Mouse (Mus musculus) kidney, adult 18-20 months (tissue): ENCODE data around the gene Elovl6.

Source experiments
- DNase-seq: peaks from one replicate; pipeline ENCODE4 v3.0.0; 2021

Gene Elovl6

DNA sequence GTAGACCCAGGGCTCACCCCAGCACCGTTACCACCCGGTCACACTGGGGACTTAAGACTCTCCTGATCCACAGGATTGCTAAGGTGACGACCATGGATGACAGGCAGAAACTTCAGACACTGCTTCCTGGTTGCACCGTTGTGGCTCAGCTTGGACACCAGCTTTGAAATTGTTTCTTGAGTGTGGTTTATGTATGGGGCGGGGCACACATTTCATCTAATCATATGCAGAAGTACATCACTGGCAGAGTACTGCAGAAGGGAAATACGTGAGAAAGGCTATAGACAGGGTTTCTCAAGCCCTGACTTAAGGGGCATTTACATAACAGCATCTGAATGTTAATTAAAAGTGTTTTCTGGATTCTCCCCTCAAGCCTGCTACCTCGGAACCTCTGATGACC is 81.6 kb downstream of the Elovl6 start:
- DNase-seq = no peak

DNA sequence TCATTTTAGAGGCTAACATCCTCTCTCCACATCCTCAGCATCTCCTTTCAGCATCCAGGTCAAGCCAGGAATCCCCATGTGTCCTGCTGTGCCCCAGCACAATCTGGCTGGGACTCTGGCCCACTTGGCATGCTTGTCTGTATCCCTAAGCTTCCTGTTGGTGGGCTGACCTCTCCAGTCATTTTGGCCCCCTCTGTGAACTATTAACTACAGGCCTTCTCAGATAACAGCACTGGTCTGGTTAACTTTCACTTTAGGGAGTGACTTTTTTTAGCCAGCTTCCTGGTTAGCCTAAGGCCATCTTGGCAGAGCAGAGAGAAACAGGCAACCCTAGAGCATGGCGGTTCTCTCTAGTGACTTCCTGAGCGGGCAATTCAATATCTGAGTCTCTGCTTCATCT is 82.1 kb downstream of the Elovl6 start:
- DNase-seq = peak; percentile 10

GRCm38 (mm10) chr3:129617450-129617849 is 85.3 kb downstream of the Elovl6 start:
- no peak for DNase-seq

DNA sequence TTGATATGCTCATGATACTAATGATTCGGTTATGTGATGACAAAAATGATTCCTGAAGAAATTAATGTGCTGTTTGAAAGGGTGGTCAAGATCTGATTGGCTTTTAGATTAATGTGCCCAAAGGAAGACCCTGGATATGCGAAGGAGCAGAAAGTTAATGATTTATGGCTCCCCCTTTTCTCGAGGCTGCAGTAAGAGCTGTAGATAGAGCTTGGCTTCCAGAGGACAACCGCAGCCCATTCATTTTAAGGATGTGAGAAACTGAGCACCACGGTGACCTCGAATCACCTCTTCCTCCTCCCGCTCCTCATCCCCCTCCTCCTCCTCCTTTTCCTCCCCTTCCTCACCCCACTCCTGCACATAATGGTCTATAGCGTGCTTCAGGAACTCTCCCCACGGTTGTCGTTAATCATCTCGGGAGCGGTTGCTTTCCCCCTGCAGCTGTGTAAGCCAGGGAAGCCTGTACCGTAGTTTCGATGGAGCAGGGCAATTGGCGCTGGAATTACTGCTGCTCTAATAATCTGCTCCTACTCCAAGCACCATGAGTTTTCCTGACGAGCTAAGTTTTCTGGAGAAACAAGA is 87.1 kb downstream of the Elovl6 start:
- DNase-seq = no peak

GRCm38 (mm10) chr3:129620802-129621201 is 88.6 kb downstream of the Elovl6 start:
- DNase-seq = no peak

DNA sequence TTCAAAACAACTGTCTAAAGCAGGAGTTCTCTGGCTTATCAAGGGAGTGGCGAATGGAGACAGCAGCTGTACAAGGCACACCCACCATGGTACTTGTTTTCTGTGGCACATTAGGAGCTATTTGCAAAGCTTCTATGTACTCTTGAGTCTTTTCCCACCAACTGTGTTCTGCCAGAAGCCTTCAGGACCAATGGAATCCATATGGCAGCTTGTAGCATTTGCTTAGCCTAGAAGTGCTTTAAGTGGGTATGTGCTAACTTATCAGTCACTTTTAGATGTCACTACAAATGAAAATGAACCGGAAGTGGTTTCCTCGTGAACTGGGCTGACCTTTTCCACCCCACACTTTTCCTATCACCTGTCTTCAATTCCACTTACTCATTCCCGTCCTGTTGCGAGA is 89.1 kb downstream of the Elovl6 start:
- no peak for DNase-seq

- peak; percentile 33 for DNase-seq
Observed at GRCm38 (mm10) chr3:129622120-129622519, 90.0 kb downstream of the Elovl6 start.

GRCm38 (mm10) chr3:129622705-129623104 is 90.5 kb downstream of the Elovl6 start:
- no peak for DNase-seq

DNA sequence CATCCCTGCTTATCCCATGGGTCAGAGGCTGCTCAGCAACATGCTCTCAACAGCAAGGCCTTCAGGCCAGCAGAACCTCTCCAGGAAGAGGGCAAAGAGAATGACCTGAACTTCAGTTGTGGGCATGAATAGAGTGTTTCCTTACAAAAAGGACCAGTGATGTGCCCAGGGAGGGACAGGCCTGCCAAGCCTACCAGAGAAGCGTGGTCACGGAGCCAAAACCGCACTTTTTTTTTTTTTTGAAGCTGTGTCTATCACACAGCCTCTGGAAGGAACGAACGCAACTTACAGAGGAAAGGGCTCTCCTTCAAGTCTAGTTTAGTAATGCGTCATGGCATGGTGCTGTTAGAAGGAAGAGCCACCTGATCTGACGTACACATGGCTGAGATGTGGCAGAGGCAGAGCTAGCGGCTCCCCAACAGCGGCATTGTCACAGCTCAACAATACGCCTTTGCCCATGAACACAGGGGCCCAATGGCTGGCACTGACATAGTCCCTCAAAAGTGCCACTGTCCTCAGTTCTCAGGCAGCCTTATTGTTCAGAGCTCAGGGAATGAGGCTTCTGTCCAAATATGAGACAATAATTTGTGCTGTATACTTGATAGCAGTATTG is 92.1 kb downstream of the Elovl6 start:
- no peak for DNase-seq

- no peak for DNase-seq
Observed at GRCm38 (mm10) chr3:129627281-129627680, 95.1 kb downstream of the Elovl6 start.

- no peak for DNase-seq
Observed at GRCm38 (mm10) chr3:129631018-129631417, 98.9 kb downstream of the Elovl6 start.

DNA sequence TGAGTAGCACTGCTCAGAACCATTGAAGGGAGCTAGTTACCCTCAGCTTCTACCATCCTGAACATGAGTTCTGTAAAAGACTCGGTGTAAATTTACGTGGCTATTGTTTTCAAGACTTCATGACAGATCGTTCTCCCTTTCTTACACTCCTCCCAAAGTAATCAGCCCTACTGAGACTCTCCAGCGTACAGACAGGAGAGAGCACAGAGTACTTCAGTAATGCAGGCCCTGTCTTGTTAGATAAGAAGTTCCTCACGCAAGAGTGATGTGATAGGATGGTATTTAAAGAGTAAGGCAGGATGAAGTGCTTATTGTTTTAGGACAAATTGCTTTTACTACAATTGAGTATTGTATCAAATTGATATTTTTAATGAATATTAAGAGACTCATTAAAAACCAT is 99.7 kb downstream of the Elovl6 start:
- DNase-seq = no peak

- no peak for DNase-seq
Observed at GRCm38 (mm10) chr3:129633518-129633917, 101.4 kb downstream of the Elovl6 start.

DNA sequence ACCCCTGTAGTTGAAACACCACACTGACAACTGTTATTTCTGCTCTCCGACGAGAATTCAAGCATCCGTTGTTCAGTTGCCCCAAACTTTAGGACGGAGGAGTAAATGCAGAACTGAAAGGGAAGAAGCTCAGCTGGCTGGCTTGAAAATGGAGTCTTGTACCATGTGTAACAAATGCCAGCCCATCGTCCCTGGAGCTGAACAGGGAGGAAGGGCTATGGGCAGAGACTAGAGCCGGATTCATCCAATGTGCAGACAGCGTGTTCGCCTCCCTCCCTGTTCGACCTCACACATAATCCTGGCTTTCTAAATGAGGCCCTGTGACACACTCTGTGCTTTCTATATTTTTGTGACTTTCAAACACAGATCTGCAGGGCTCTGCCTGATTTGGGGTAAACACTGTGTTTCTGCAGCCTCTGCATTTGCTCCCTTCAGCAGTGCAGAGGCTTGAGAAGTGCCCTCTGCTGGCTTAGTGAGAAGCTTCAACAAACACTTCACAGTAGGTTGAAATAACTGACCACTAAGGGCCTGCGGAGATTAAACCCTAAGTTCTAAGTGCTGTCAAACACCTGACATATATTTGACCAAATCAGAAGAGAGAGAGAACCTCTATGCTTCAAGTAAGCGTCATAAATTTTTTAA is 102.2 kb downstream of the Elovl6 start:
- peak; percentile 39 for DNase-seq

DNA sequence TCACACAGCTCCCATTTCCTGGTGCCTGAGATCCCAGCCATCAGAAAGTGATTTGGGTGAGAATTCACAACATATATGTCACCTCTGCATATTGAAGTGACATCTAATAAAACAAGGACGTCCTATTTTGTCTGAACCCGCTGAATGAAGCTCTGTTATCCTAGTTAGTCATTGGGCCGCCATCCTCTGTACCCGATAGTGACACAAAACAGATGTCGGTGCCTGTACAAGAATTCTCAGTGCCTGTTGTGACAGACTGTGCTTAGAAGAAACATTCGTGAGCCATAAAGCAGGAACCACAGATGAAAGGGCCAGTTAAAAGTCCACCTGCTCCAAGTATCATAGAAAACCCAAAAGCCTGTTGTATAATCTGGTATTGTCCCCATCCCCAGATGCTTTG is 105.3 kb downstream of the Elovl6 start:
- no peak for DNase-seq

- no peak for DNase-seq
Observed at GRCm38 (mm10) chr3:129639701-129640100, 107.5 kb downstream of the Elovl6 start.

DNA sequence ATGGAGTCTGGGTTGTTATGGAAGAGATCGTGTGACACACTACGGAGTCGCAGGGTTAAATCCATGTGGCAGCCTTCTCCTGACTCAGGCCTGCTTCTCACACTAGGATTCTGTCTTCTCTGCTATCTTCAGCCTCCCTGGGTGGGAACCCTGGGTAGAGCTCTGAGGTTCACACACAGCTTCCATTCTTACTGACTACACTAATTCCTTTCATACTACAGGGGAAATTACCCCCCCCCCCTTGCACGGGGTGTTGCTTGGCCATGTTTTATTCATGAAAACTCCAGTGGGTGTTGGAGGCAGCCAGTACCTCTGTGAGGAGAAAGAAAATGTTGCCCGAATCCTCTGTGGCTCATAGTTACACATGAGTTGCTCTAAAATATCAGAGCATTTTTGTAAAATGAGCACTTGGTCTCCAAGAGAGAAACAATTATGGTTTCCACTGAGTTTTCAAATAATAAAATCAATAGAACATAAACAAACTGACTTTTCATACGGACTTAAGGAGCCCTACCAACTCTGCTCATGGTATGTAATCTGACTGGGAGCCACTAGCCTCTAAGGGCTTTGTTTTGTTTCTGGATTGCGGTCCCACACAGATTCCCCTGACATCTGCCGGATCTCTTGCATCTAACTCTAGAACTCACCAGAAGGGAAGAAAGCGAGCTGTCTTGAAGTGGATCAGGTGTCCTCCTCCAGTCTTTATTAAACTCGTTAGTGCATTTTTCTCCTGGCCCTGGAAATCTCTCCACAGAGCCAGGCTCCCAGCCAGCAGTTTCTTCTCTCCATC is 108.3 kb downstream of the Elovl6 start:
- DNase-seq = no peak

DNA sequence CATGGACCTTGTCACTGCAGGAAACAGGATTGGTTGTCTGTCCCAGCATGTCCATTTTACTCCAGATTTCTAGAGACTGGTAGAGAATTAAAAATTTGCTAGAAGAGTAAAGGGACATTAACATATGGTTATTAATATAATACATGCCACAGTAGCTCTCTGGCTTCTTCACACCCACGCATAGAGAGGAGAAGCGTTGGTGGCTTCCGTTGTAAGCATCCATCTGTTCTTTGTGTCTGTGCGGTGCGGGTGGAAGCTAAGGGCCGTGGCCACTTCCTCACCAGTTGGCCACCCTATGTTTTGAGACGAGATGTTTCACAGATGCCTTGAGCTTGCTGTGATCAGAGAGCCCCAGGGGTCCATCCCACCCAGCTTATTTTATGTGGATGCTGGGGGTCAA is 109.5 kb downstream of the Elovl6 start:
- DNase-seq = no peak

DNA sequence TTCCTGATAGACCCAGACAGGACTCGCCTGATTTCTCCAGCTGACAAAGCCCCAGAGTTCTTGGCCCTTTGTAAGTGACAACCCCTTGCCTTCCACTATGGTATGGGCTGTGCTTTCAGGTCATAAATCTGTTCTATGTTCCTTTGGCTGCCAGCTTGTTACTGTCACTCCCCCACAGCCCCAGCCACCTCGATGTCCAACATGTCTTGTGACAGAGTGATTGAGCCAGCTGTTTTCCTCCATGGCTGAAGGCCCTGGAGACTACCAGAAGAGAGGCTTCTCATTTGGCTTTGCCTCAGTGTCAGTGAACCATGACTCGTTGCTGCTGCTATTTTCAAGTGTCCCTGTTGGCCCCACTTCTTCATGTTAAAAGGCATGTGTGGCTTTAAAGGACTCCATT is 113.3 kb downstream of the Elovl6 start:
- DNase-seq = no peak

- DNase-seq = no peak
Observed at GRCm38 (mm10) chr3:129646781-129647180, 114.6 kb downstream of the Elovl6 start.

GRCm38 (mm10) chr3:129647312-129647711 is 115.2 kb downstream of the Elovl6 start:
- no peak for DNase-seq

- no peak for DNase-seq
Observed at GRCm38 (mm10) chr3:129648598-129648997, 116.4 kb downstream of the Elovl6 start.

DNA sequence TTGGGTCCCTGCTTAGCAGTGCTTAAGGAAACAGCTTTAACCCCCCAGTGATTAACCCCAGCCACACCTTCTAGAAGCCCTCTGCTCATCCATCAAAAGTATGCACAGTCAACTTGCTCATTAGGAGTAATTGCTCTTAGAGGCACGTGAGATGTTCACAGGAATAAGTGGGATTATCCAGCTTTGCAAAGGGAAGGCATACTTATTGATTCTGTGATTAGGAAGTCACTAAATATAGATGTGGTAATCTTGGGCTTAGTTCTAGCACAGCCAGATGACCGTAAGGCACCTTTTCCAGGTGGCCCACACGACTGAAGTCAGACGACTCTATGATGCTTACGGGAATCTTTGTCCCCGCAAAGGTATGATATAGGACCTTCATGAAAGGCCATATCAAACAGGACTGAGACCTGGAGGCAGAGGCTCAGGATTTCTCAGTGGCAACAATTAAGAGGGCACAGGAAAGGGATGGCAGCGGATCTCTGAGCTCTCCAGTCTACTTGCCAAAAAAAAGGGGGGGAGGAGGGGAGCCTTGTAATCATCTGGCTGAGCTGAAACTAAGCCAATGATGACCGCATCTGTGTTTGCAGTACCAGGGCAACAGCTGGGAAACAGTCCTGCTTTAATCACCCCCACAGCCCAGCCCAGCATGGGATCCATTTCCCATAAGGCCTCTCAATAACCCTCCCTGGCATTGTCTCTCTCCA is 117.6 kb downstream of the Elovl6 start:
- DNase-seq = no peak
